Mouse (Mus musculus) hindbrain, embryonic 14.5 days (tissue): ENCODE measurements around the gene Ttc26. TPM values are rescaled to one million over a fixed set of nuclear protein-coding genes. Genes with fewer than 3 reads are reported as not detected.

ENCODE experiments used
- ATAC-seq: fragments of 200-750 bp; cut with Nextera tagmentation; 2 replicates; pipeline ENCODE4 v1.8.0; 2017; ENCODE audit warnings: moderate number of reproducible peaks, mild to moderate bottlenecking, moderate TSS enrichment, moderate library complexity; ENCODE audit not compliant: low FRiP score
- DNase-seq: peaks from one replicate; pipeline ENCODE4 v3.0.0-alpha.2; 2015; ENCODE audit warnings: low spot score
- H3K27ac ChIP-seq: fragments of 300-500 bp; sonication (generic); 2 replicates; pipeline ENCODE4 v1.5.1; 2014; ENCODE audit warnings: mild to moderate bottlenecking, moderate library complexity
- H3K27me3 ChIP-seq: fragments of 300-500 bp; sonication (generic); 2 replicates; pipeline ENCODE4 v1.6.1; 2014; ENCODE audit warnings: mild to moderate bottlenecking, low read length, mixed read lengths; ENCODE audit not compliant: control insufficient read depth, insufficient read depth
- H3K36me3 ChIP-seq: fragments of 300-500 bp; sonication (generic); replicated peaks from 2 replicates; pipeline ENCODE4 v1.6.1; 2014; ENCODE audit not compliant: control insufficient read depth, insufficient read depth
- H3K4me1 ChIP-seq: fragments of 300-500 bp; sonication (generic); replicated peaks from 2 replicates; pipeline ENCODE4 v1.6.1; 2014; ENCODE audit warnings: antibody characterized with exemption, low read length, mixed read lengths; ENCODE audit not compliant: control insufficient read depth, insufficient read depth
- H3K4me2 ChIP-seq: fragments of 300-500 bp; sonication (generic); replicated peaks from 2 replicates; pipeline ENCODE4 v1.6.1; 2014; ENCODE audit warnings: mild to moderate bottlenecking, moderate library complexity
- H3K4me3 ChIP-seq: fragments of 300-500 bp; sonication (generic); replicated peaks from 2 replicates; pipeline ENCODE4 v1.5.1; 2014; ENCODE audit warnings: mild to moderate bottlenecking, low read length
- H3K9ac ChIP-seq: fragments of 300-500 bp; sonication (generic); 2 replicates; pipeline ENCODE4 v1.6.1; 2014
- H3K9me3 ChIP-seq: fragments of 300-500 bp; sonication (generic); 2 replicates; pipeline ENCODE4 v1.6.1; 2016; ENCODE audit warnings: low read length; ENCODE audit not compliant: control insufficient read depth
- WGBS: fragments of 180-500 bp; shearing (Covaris S2); extraction: QIAGEN DNeasy Blood & Tissue Kit; methylation state at CpG from one replicate; pipeline ENCODE4 v1.1.7; 2014; 5-methylcytosine and 5-hydroxymethylcytosine counted together
- polyA plus RNA-seq: library from polyadenylated mRNA; unstranded; fragments of >200 nt; fragmentation: Nextera tagmentation; extraction: Ambion mirVana; gene quantifications from 2 replicates; pipeline ENCODE4 v1.2.1, GENCODE M21; 2014

The Ttc26 gene
- 4.1 and 5.9 TPM in 2 replicates for polyA plus RNA-seq

DNA sequence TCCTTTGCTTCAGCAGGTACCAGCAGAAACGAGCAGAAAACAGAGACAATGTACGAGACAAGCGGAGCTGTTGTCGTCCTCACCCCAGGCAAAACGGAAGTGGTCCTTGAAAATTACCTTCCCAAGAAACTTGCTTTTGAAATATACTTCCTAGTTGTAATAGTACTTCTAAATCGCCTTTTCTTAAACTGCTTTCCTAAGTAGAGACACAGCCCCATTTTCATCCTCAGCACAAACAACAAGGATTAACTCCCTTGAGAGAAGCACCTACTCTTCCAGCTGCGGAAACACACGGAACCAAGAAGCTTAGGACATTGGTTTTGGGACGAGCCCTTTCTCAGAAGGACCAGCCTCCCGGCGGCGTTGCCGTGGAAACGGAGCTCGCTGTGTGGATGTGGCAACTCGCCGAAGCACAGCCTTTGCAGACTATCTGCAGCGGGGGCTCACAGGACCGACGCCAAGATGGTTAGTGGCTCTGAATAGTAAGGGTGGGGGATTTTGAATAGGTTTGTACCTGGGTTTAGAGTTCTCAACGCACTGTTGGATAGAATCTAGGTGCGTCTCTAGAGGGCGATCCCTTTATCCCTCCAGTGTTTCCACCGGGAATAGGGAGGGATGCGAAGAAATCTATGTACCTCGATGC is at the start of gene Ttc26:
Ttc26 (plus strand) TSS at position 341 of the 643 bp plus-strand sequence.
- ATAC-seq, result peak; percentile 94
- Histone ChIP-seq H3K4me1 (peaks cover 9% of the 10 kb centered on the region), H3K27me3 (no peaks in the 10 kb centered on the region), H3K27ac (peak within 1 kb of the TSS; percentile 77), H3K9ac (peak within 1 kb of the TSS; percentile 52), H3K9me3 (no peaks in the 10 kb centered on the region), H3K4me3 (peak within 1 kb of the TSS; percentile 57), H3K4me2 (peak within 1 kb of the TSS; percentile 66), H3K36me3 (peaks cover 12% of the 10 kb centered on the region; the same call in 1 of the 2 replicates)
- DNase-seq, result peak; percentile 96
- under 1% methylated on average over 26 of the region's 26 CpGs for WGBS

DNA sequence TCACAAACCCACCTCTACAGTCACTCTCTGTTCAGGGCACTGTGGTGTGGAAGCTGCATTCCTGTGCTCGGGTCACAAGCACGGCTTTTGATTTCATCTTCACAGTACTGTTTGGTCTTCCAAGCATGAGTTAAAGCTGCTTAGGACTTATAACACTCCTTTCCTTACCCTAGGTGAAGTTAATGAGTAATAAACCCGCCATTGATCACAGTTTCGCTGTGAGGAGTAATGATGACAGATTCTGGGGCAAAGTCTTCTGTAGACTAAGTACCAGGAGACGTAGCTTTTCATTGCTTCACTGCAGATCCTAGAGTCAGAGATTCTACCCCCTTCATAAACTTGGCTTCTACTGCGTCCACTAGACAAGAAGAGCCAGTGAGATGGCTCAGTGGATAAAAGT is 46.0 kb upstream of the Ttc26 start:
- no peak for ATAC-seq

DNA sequence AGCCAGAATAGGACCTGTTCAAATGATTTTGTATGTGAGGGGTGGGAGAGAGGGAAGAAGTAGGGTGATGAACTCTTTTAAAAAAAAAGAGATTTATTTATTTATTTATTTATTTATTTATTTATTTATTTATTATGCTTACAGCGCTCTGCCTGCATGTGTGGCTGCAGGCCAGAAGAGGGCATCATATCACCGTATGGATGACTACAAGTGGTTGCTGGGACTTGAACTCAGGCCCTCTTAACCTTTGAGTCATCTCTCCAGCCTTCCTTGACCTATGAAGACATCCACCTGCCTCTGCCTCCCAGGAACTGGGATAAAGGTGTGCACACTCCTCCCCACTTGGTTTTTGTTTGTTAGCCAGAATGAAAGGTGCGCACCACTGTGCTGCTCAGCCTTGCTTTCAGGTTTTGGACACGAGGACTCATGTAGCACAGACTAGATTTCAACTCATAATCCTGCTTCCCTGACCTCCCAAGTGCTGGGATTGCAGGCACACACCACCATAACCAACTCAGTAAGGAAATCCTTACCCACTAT is 44.0 kb upstream of the Ttc26 start:
- H3K4me1 ChIP-seq, result no peaks in the 10 kb centered on the region
- no peak overlapping the region for H3K27ac ChIP-seq
- no peaks in the 10 kb centered on the region for H3K27me3 ChIP-seq
- H3K9me3 ChIP-seq, result no peaks in the 10 kb centered on the region
- H3K4me3 ChIP-seq, result no peak overlapping the region
- no peak overlapping the region for H3K9ac ChIP-seq
- no peak overlapping the region for H3K4me2 ChIP-seq
- 91% methylated on average over 4 of the region's 4 CpGs for WGBS
- H3K36me3 ChIP-seq, result no peaks in the 10 kb centered on the region
- no peak for ATAC-seq
- no peak for DNase-seq

More for the DNA sequence above, 46.0 kb upstream of the Ttc26 start:
- Histone ChIP-seq H3K36me3 (no peaks in the 10 kb centered on the region), H3K9ac (no peak overlapping the region), H3K9me3 (no peaks in the 10 kb centered on the region), H3K4me3 (no peak overlapping the region), H3K27me3 (no peaks in the 10 kb centered on the region), H3K27ac (no peak overlapping the region), H3K4me1 (no peaks in the 10 kb centered on the region), H3K4me2 (no peak overlapping the region)
- no peak for DNase-seq
- WGBS, result 83% methylated on average over 6 of the region's 6 CpGs

DNA sequence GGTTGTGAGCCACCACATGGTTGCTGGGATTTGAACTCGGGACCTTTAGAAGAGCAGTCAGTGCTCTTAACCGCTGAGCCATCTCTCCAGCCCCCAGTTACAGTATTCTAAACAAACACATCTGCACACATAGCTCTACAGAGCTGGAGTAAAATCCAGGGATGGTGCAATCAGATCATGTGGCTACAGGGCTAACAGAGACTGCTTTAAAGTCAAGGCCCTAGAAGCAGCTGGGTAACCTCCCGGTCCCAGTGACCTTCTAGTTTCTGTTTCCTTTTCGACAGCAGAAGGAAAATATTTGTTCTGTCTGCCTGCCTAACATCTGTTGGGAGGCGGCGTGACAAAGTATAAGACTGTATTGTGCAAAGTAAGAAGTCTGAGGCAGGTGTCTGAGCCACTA is 43.3 kb upstream of the Ttc26 start:
- Histone ChIP-seq H3K4me2 (no peak overlapping the region), H3K9me3 (no peaks in the 10 kb centered on the region), H3K4me3 (no peak overlapping the region), H3K27ac (no peak overlapping the region), H3K36me3 (no peaks in the 10 kb centered on the region), H3K9ac (no peak overlapping the region), H3K27me3 (no peaks in the 10 kb centered on the region), H3K4me1 (no peaks in the 10 kb centered on the region)
- ATAC-seq, result no peak
- WGBS, result 89% methylated on average over 6 of the region's 6 CpGs
- no peak for DNase-seq

DNA sequence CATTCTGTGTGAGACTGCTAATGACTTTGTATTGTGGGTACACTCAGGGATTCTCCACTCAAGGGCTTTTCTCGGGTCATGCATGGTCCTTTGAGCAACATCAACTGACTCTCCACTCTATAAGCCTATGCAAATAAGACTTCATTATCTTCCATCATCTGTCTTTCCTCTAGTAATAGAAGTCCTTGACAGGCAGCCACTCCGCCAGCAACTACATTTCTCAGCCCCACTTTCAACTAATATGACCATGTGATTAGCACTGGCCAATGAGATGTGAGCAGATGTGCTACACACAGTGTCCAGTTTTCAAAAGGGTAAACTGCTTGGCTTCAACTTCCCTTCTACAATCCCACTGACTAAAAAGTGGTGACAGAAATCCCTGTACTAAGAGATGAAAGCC is 42.2 kb upstream of the Ttc26 start:
- Histone ChIP-seq H3K27me3 (no peaks in the 10 kb centered on the region), H3K36me3 (no peaks in the 10 kb centered on the region), H3K27ac (no peak overlapping the region), H3K9me3 (no peaks in the 10 kb centered on the region), H3K4me3 (no peak overlapping the region), H3K4me2 (no peak overlapping the region), H3K4me1 (no peaks in the 10 kb centered on the region), H3K9ac (no peak overlapping the region)
- no peak for ATAC-seq
- 59% methylated on average over 2 of the region's 2 CpGs for WGBS
- DNase-seq, result no peak

DNA sequence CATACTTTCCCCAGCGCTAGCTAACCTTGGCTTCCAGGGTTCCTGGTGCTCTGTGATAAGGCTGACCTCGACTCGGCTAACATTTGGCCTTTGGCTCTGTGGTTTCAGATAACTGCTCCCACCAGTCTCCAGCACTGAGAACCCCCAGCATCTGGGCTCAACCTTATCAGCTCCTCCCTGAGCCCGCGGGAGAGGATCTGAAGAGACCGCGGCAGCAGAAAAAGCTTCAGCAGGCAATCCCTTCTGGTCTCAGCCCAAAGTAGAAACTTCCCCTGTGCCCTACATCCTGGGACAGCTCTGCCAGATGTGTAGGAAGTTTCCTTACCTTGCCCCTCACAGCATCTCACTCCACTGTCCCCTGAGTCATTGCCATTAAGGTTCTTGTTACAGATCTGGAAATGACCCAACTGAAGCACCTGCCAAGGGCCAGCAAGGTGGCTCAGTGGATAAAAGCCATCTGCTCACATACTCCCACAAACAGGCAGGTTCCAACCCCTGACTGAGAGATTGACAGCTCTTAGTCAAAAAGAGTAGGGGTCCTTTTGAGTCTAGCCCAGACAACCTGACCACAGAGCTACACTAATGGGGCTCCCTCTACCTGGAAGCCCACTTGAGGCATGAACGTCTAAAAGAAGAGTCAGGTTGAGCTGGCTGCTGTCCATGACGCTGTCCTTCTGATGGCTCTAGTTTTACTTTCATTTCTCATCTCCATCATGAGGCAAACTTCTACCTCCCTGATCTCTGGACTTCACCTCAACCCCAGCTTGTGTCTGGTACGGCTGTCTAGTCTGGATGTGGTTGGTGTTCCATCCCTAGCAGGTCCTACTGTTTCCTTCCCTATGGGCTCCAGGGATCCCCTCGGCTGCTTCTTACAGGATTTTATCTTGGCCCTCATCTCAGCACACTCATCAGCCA is 39.3 kb upstream of the Ttc26 start:
- no peak for ATAC-seq

DNA sequence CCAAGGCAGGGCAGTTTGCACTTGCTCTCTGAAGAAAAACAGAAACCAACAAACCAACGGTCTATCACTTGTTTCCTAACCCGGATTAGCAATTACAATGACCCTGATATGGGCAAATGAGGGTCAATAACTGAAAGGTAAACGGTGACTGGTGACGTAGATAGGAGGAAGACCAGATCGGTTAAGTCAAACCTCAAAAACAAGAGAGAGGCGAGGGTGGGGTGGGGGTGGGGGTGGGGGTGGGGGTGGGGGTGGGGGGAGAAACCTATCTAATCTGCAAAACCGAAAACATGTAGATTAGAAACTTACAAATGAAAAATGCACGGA is 38.6 kb upstream of the Ttc26 start:
- no peak for DNase-seq
- Histone ChIP-seq H3K4me3 (no peak overlapping the region), H3K9ac (no peak overlapping the region), H3K36me3 (no peaks in the 10 kb centered on the region), H3K9me3 (no peaks in the 10 kb centered on the region), H3K4me2 (no peak overlapping the region), H3K27ac (no peak overlapping the region), H3K27me3 (no peaks in the 10 kb centered on the region), H3K4me1 (no peaks in the 10 kb centered on the region)
- ATAC-seq, result no peak
- 87% methylated on average over 8 of the region's 8 CpGs for WGBS

More for the DNA sequence above, 39.3 kb upstream of the Ttc26 start:
- H3K27ac ChIP-seq, result no peak overlapping the region
- no peak overlapping the region for H3K4me3 ChIP-seq
- no peak overlapping the region for H3K4me2 ChIP-seq
- no peaks in the 10 kb centered on the region for H3K36me3 ChIP-seq
- no peak for DNase-seq
- H3K27me3 ChIP-seq, result no peaks in the 10 kb centered on the region
- H3K4me1 ChIP-seq, result no peaks in the 10 kb centered on the region
- 74% methylated on average over 11 of the region's 11 CpGs for WGBS
- no peaks in the 10 kb centered on the region for H3K9me3 ChIP-seq
- H3K9ac ChIP-seq, result no peak overlapping the region

DNA sequence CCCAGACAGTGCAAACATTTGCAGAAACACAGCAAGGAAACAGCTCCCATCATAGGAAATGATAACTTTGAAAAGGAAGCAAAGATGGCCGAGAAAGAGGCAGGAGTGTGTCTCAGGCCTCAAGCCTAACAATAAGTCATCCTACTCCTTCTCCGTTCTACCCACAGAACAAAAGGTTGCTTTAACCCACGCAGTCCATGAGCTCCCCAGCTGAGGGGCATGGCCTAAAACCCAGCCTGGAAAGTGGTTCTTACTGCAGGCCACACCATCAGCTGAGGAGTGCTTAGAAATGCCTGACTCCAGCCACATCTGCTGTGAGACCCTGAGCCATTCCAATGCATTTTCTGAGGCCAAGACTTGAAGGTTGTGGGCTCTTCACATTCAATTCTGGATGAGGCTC is 37.7 kb upstream of the Ttc26 start:
- WGBS, result 43% methylated on average over 3 of the region's 3 CpGs
- H3K9ac ChIP-seq, result no peak overlapping the region
- H3K4me2 ChIP-seq, result no peak overlapping the region
- no peaks in the 10 kb centered on the region for H3K27me3 ChIP-seq
- no peaks in the 10 kb centered on the region for H3K9me3 ChIP-seq
- DNase-seq, result no peak
- no peaks in the 10 kb centered on the region for H3K36me3 ChIP-seq
- no peaks in the 10 kb centered on the region for H3K4me1 ChIP-seq
- no peak for ATAC-seq
- H3K4me3 ChIP-seq, result no peak overlapping the region
- H3K27ac ChIP-seq, result no peak overlapping the region

DNA sequence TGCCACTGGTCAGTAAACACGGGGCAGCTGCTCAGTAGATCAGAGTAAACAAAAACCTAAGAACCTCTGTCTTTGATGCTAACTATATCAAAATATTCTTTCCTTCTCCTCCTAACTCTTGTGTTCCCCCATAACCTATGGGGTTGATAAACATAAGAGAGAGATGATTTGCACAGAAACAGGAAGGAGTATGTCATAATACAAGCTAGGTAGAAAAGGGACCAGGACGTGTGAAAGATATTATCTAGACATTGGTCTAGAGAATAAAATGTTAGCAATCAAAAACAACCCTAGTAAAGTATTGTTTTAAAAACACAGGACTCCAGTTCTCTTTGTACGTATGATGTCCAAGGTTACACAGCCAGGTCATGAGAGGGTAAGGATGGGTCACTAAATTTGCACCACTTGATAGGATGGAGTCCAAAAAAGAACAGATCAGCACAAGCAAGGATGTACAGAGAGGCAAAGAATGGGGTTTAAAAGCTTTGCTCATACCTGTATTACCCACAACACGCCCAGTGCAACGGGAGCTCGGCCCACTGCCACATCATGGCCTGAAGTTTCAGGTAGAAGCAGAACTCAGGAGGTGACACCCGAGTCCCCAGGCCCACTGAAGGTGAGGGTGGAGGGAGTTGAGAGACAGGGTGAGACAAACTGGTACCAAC is 37.1 kb upstream of the Ttc26 start:
- DNase-seq (no peak), ATAC-seq (no peak)
- Histone ChIP-seq H3K27me3 (no peaks in the 10 kb centered on the region), H3K27ac (no peak overlapping the region), H3K4me1 (no peaks in the 10 kb centered on the region), H3K9me3 (no peaks in the 10 kb centered on the region), H3K4me3 (no peak overlapping the region), H3K4me2 (no peak overlapping the region), H3K36me3 (no peaks in the 10 kb centered on the region), H3K9ac (no peak overlapping the region)
- WGBS, result 81% methylated on average over 7 of the region's 7 CpGs
